Mouse (Mus musculus): ENCODE measurements around the gene Cse1l. TPM values are rescaled to one million over a fixed set of nuclear protein-coding genes. Genes with fewer than 3 reads are reported as not detected.
A peak's percentile ranks its signal among the peaks of the same experiment; 100 is the strongest.

The Cse1l gene
- total and polyA plus RNA-seq, 3 experiments = 76.0 to 165 (median 162) TPM

- dilution Hi-C loops (cut with MboI; ENCODE audit: extremely low pct_ligation_motif_present, extremely low pct_unique_long_range_greater_than_20kb, low sequenced_read_pairs) (no loop called here), in situ Hi-C loops (cut with MboI; ENCODE audit: low pct_ligation_motif_present, low pct_unique_long_range_greater_than_20kb, low sequenced_read_pairs) (no loop called here)
- Histone ChIP-seq H3K36me3 (replicated peaks in 1 of 2; ENCODE audit: control insufficient read depth in 1 of 2, insufficient read depth in 1 of 2, low read length in 1 of 2) (peaks cover 22 to 53% of the 10 kb centered on the region in 2 experiments), H3K9ac (ENCODE audit: insufficient read depth, low read depth) (no peak overlapping the region), H3K4me3 (replicated peaks in 1 of 3; ENCODE audit: low read depth in 2 of 3, low read length in 2 of 3, poor library complexity in 1 of 3) (no peak overlapping the region), H3K79me2 (replicated peaks; ENCODE audit: control insufficient read depth, extremely low read depth, insufficient read depth, poor library complexity, severe bottlenecking) (peaks cover 12% of the 10 kb centered on the region), H3K27me3 (replicated peaks) (no peaks in the 10 kb centered on the region), H3K27ac (ENCODE audit: insufficient read depth, low read depth) (no peak overlapping the region), H3K4me1 (ENCODE audit: control insufficient read depth in 1 of 2, insufficient read depth in 2 of 2) (peaks cover 18 to 40% of the 10 kb centered on the region in 2 experiments), H3K4me2 (ENCODE audit: insufficient read depth, low read depth, poor library complexity, severe bottlenecking) (no peak overlapping the region), H3K9me3 (replicated peaks; ENCODE audit: low read length) (no peaks in the 10 kb centered on the region)
- no peak for DNase-seq (ENCODE audit: extremely low read depth)
- no peak for TF ChIP-seq MXI1 (IDR thresholded peaks at IDR 0.05; ENCODE audit: low read depth, low read length)
- no peak for TF ChIP-seq TBP (conservative IDR thresholded peaks at IDR 0.05; ENCODE audit: low read depth, low read length)
- no peak for TF ChIP-seq KAT2A (IDR thresholded peaks at IDR 0.05; ENCODE audit: insufficient replicate concordance, low read length)
- TF ChIP-seq MAFK (IDR thresholded peaks at IDR 0.05; ENCODE audit: insufficient replicate concordance, low read length) = no peak
- TF ChIP-seq CHD1 (IDR thresholded peaks at IDR 0.05; ENCODE audit: low read depth, low read length) = no peak
- no peak for TF ChIP-seq HCFC1 (IDR thresholded peaks at IDR 0.05; ENCODE audit: low read depth, low read length)
- TF ChIP-seq PAX5 (IDR thresholded peaks at IDR 0.05; ENCODE audit: low read length) = no peak
- TF ChIP-seq IRF4 (IDR thresholded peaks at IDR 0.05; ENCODE audit: low read depth, low read length) = no peak
- no peak for TF ChIP-seq USF1 (IDR thresholded peaks at IDR 0.05; ENCODE audit: low read depth, low read length)
- TF ChIP-seq ZNF384 (IDR thresholded peaks at IDR 0.05; ENCODE audit: low read depth, low read length) = no peak
Observed at GRCm38 (mm10) chr2:166963257-166963656, 57.4 kb downstream of the Cse1l start.

- Histone ChIP-seq H3K4me1 (ENCODE audit: control insufficient read depth in 1 of 2, insufficient read depth in 2 of 2) (peaks cover 21 to 53% of the 10 kb centered on the region in 2 experiments), H3K79me2 (replicated peaks; ENCODE audit: control insufficient read depth, extremely low read depth, insufficient read depth, poor library complexity, severe bottlenecking) (peaks cover 12% of the 10 kb centered on the region), H3K36me3 (replicated peaks in 1 of 2; ENCODE audit: control insufficient read depth in 1 of 2, insufficient read depth in 1 of 2, low read length in 1 of 2) (peaks cover 16 to 38% of the 10 kb centered on the region in 2 experiments), H3K27ac (ENCODE audit: insufficient read depth, low read depth) (no peak overlapping the region), H3K9ac (ENCODE audit: insufficient read depth, low read depth) (no peak overlapping the region), H3K9me3 (replicated peaks; ENCODE audit: low read length) (no peaks in the 10 kb centered on the region), H3K4me3 (replicated peaks in 1 of 3; ENCODE audit: low read depth in 2 of 3, low read length in 2 of 3, poor library complexity in 1 of 3) (no peak overlapping the region), H3K4me2 (ENCODE audit: insufficient read depth, low read depth, poor library complexity, severe bottlenecking) (no peak overlapping the region), H3K27me3 (replicated peaks) (no peaks in the 10 kb centered on the region)
- TF ChIP-seq ETS1 (conservative IDR thresholded peaks at IDR 0.05; ENCODE audit: low read depth, low read length) = 0 out of 2 replicates have a peak, but pooled peaks have one; percentile 20
- TF ChIP-seq MYC (IDR thresholded peaks at IDR 0.05; ENCODE audit: low read depth, low read length) = no peak
- in situ Hi-C loops (cut with MboI; ENCODE audit: low pct_ligation_motif_present, low pct_unique_long_range_greater_than_20kb, low sequenced_read_pairs) = no loop called here
- dilution Hi-C loops (cut with MboI; ENCODE audit: extremely low pct_ligation_motif_present, extremely low pct_unique_long_range_greater_than_20kb, low sequenced_read_pairs) = no loop called here
- DNase-seq (ENCODE audit: extremely low read depth) = no peak
Observed at GRCm38 (mm10) chr2:166964773-166965172, 58.9 kb downstream of the Cse1l start.

GRCm38 (mm10) chr2:166973153-166973552, 67.3 kb downstream of the Cse1l start:
- DNase-seq (ENCODE audit: extremely low read depth) = peak; percentile 56
- Histone ChIP-seq H3K4me3 (replicated peaks in 1 of 3; ENCODE audit: low read depth in 2 of 3, low read length in 2 of 3, poor library complexity in 1 of 3) (no peak overlapping the region), H3K36me3 (replicated peaks in 1 of 2; ENCODE audit: control insufficient read depth in 1 of 2, insufficient read depth in 1 of 2, low read length in 1 of 2) (peaks cover 0 to 2% of the 10 kb centered on the region in 2 experiments), H3K79me2 (replicated peaks; ENCODE audit: control insufficient read depth, extremely low read depth, insufficient read depth, poor library complexity, severe bottlenecking) (peaks cover 47% of the 10 kb centered on the region), H3K4me2 (ENCODE audit: insufficient read depth, low read depth, poor library complexity, severe bottlenecking) (no peak overlapping the region), H3K4me1 (ENCODE audit: control insufficient read depth in 1 of 2, insufficient read depth in 2 of 2) (peaks cover 17 to 85% of the 10 kb centered on the region in 2 experiments), H3K9ac (ENCODE audit: insufficient read depth, low read depth) (no peak overlapping the region), H3K27ac (ENCODE audit: insufficient read depth, low read depth) (no peak overlapping the region), H3K9me3 (replicated peaks; ENCODE audit: low read length) (no peaks in the 10 kb centered on the region), H3K27me3 (replicated peaks) (no peaks in the 10 kb centered on the region)
- dilution Hi-C loops (cut with MboI; ENCODE audit: extremely low pct_ligation_motif_present, extremely low pct_unique_long_range_greater_than_20kb, low sequenced_read_pairs) = no loop called here
- in situ Hi-C loops (cut with MboI; ENCODE audit: low pct_ligation_motif_present, low pct_unique_long_range_greater_than_20kb, low sequenced_read_pairs) = no loop called here
- TF ChIP-seq USF1 (IDR thresholded peaks at IDR 0.05; ENCODE audit: low read depth, low read length) = no peak
- peak; percentile 83 for TF ChIP-seq JUND (conservative IDR thresholded peaks at IDR 0.05; ENCODE audit: low read depth, low read length)
- TF ChIP-seq MEF2A (IDR thresholded peaks at IDR 0.05; ENCODE audit: borderline replicate concordance, low read depth, low read length) = peak; percentile 59; the same call in 1 of the 2 replicates
- peak; percentile 92 for TF ChIP-seq IRF4 (IDR thresholded peaks at IDR 0.05; ENCODE audit: low read depth, low read length)
- TF ChIP-seq ZMIZ1 (IDR thresholded peaks at IDR 0.05; ENCODE audit: low read depth, low read length) = no peak
- 0 out of 2 replicates have a peak, but pooled peaks have one; percentile 17 for TF ChIP-seq MAZ (IDR thresholded peaks at IDR 0.05; ENCODE audit: low read depth, low read length)
- TF ChIP-seq ETS1 (conservative IDR thresholded peaks at IDR 0.05; ENCODE audit: low read depth, low read length) = peak; percentile 63
- no peak for TF ChIP-seq MAX (IDR thresholded peaks at IDR 0.05; ENCODE audit: low read length)
- TF ChIP-seq PAX5 (IDR thresholded peaks at IDR 0.05; ENCODE audit: low read length) = no peak
- TF ChIP-seq ZNF384 (IDR thresholded peaks at IDR 0.05; ENCODE audit: low read depth, low read length) = peak; percentile 47; the same call in 1 of the 2 replicates
- no peak for TF ChIP-seq RAD21 (IDR thresholded peaks at IDR 0.05; ENCODE audit: low read depth, low read length)
- TF ChIP-seq ZKSCAN1 (IDR thresholded peaks at IDR 0.05; ENCODE audit: borderline replicate concordance, low read depth, low read length) = no peak
- TF ChIP-seq NRF1 (IDR thresholded peaks at IDR 0.05; ENCODE audit: low read depth, low read length) = no peak
- TF ChIP-seq JUN (IDR thresholded peaks at IDR 0.05; ENCODE audit: insufficient read depth, low read depth, low read length) = peak; percentile 60
- TF ChIP-seq POLR2AphosphoS2 (IDR thresholded peaks at IDR 0.05; ENCODE audit: low read depth, low read length) = no peak
- peak; percentile 71; the same call in 1 of the 2 replicates for TF ChIP-seq SIN3A (IDR thresholded peaks at IDR 0.05; ENCODE audit: low read length)
- no peak for TF ChIP-seq MYC (IDR thresholded peaks at IDR 0.05; ENCODE audit: low read depth, low read length)
- peak; percentile 75 for TF ChIP-seq EP300 (IDR thresholded peaks at IDR 0.05; ENCODE audit: low read length)
- no peak for TF ChIP-seq POLR2A (IDR thresholded peaks at IDR 0.05; ENCODE audit: low read depth, low read length)
